Mouse (Mus musculus) bone marrow, adult 2 months (tissue): ENCODE measurements around the gene Aldh8a1.

ENCODE experiments used
- CTCF ChIP-seq: fragments of 200-500 bp; IDR thresholded peaks from 2 replicates; pipeline ENCODE4 v1.5.1; 2011; ENCODE audit warnings: low read length, control low read depth; ENCODE audit not compliant: control insufficient read depth, insufficient read depth
- POLR2A ChIP-seq: fragments of 200-500 bp; IDR thresholded peaks from 2 replicates; pipeline ENCODE4 v1.6.1; 2011; ENCODE audit warnings: low read depth, mild to moderate bottlenecking, control low read depth, low read length, borderline replicate concordance; ENCODE audit not compliant: control insufficient read depth

GRCm38 (mm10) chr10:21416184-21416583, 39.1 kb downstream of the Aldh8a1 start:
- TF ChIP-seq POLR2A, result no peak
- no peak for TF ChIP-seq CTCF
